Mouse (Mus musculus): ENCODE data around the gene Kdm5a. TPM values are rescaled to one million over a fixed set of nuclear protein-coding genes. Genes with fewer than 3 reads are reported as not detected.

Kdm5a gene
- polyA plus RNA-seq, 1 experiment from 2014 or later = 26.5 TPM

GRCm38 (mm10) chr6:120362124-120362523, 1.8 kb upstream of the Kdm5a start:
- Histone ChIP-seq H3K4me1 (peaks cover 17% of the 10 kb centered on the region), H3K9ac (replicated peaks) (no peak overlapping the region), H3K36me3 (peaks cover under 1% of the 10 kb centered on the region), H3K27ac (replicated peaks) (no peak overlapping the region), H3K9me3 (replicated peaks) (no peaks in the 10 kb centered on the region), H3K27me3 (replicated peaks) (no peaks in the 10 kb centered on the region), H3K4me2 (no peak overlapping the region), H3K4me3 (replicated peaks) (no peak overlapping the region)
- no peak for ATAC-seq (ENCODE audit: low FRiP score)
- 97% methylated on average over 2 of the region's 2 CpGs for WGBS

- Histone ChIP-seq H3K9me3 (replicated peaks) (no peaks in the 10 kb centered on the region), H3K4me3 (replicated peaks) (peak overlapping the region; percentile 100), H3K9ac (replicated peaks) (peak overlapping the region; percentile 92), H3K4me1 (peaks cover 17% of the 10 kb centered on the region), H3K27me3 (replicated peaks) (no peaks in the 10 kb centered on the region), H3K27ac (replicated peaks) (peak overlapping the region; percentile 98), H3K4me2 (peak overlapping the region; percentile 80), H3K36me3 (peaks cover 8% of the 10 kb centered on the region)
- WGBS = 27% methylated on average over 15 of the region's 15 CpGs
- no peak; the same call in 1 of the 2 replicates for ATAC-seq (ENCODE audit: low FRiP score)
Measured at GRCm38 (mm10) chr6:120362774-120363687, 893 bp upstream of the Kdm5a start.

- ATAC-seq (ENCODE audit: low FRiP score) = no peak
- Histone ChIP-seq H3K9ac (replicated peaks) (peak overlapping the region; percentile 92), H3K27ac (replicated peaks) (peak overlapping the region; percentile 98), H3K9me3 (replicated peaks) (no peaks in the 10 kb centered on the region), H3K27me3 (replicated peaks) (no peaks in the 10 kb centered on the region), H3K4me2 (peak overlapping the region; percentile 80), H3K4me3 (replicated peaks) (peak overlapping the region; percentile 100), H3K4me1 (peaks cover 17% of the 10 kb centered on the region), H3K36me3 (peaks cover 23% of the 10 kb centered on the region)
- under 1% methylated on average over 31 of the region's 31 CpGs for WGBS
Measured at GRCm38 (mm10) chr6:120364523-120364905, 590 bp downstream of the Kdm5a start.

GRCm38 (mm10) chr6:120365051-120365450, 1.1 kb downstream of the Kdm5a start:
- H3K9ac ChIP-seq (replicated peaks) = peak overlapping the region; percentile 92
- H3K4me3 ChIP-seq (replicated peaks) = peak overlapping the region; percentile 100
- no peaks in the 10 kb centered on the region for H3K9me3 ChIP-seq (replicated peaks)
- H3K4me1 ChIP-seq = peaks cover 17% of the 10 kb centered on the region
- 5% methylated on average over 15 of the region's 15 CpGs for WGBS
- ATAC-seq (ENCODE audit: low FRiP score) = no peak
- H3K4me2 ChIP-seq = peak overlapping the region; percentile 80
- no peaks in the 10 kb centered on the region for H3K27me3 ChIP-seq (replicated peaks)
- H3K27ac ChIP-seq (replicated peaks) = no peak overlapping the region
- H3K36me3 ChIP-seq = peaks cover 28% of the 10 kb centered on the region

- no peak overlapping the region for H3K9ac ChIP-seq (replicated peaks)
- 96% methylated on average over 2 of the region's 2 CpGs for WGBS
- ATAC-seq (ENCODE audit: low FRiP score) = no peak
- H3K4me1 ChIP-seq = no peaks in the 10 kb centered on the region
- no peaks in the 10 kb centered on the region for H3K9me3 ChIP-seq (replicated peaks)
- no peaks in the 10 kb centered on the region for H3K27me3 ChIP-seq (replicated peaks)
- H3K36me3 ChIP-seq = peaks cover 73% of the 10 kb centered on the region
- no peak overlapping the region for H3K4me3 ChIP-seq (replicated peaks)
- no peak overlapping the region for H3K4me2 ChIP-seq
- H3K27ac ChIP-seq (replicated peaks) = no peak overlapping the region
Measured at GRCm38 (mm10) chr6:120376736-120377135, 12.8 kb downstream of the Kdm5a start.

GRCm38 (mm10) chr6:120390054-120390453, 26.1 kb downstream of the Kdm5a start:
- ATAC-seq (ENCODE audit: low FRiP score) = no peak

GRCm38 (mm10) chr6:120392811-120393210, 28.9 kb downstream of the Kdm5a start:
- H3K36me3 ChIP-seq = peaks cover 64% of the 10 kb centered on the region
- no peak overlapping the region for H3K4me3 ChIP-seq (replicated peaks)
- H3K27ac ChIP-seq (replicated peaks) = no peak overlapping the region
- H3K4me2 ChIP-seq = no peak overlapping the region
- no peak overlapping the region for H3K9ac ChIP-seq (replicated peaks)
- no peaks in the 10 kb centered on the region for H3K27me3 ChIP-seq (replicated peaks)
- H3K4me1 ChIP-seq = no peaks in the 10 kb centered on the region
- H3K9me3 ChIP-seq (replicated peaks) = no peaks in the 10 kb centered on the region
- 90% methylated on average over 2 of the region's 2 CpGs for WGBS
- no peak for ATAC-seq (ENCODE audit: low FRiP score)

More at GRCm38 (mm10) chr6:120390054-120390453, 26.1 kb downstream of the Kdm5a start:
- H3K36me3 ChIP-seq = peaks cover 50% of the 10 kb centered on the region
- no peak overlapping the region for H3K4me2 ChIP-seq
- no peaks in the 10 kb centered on the region for H3K27me3 ChIP-seq (replicated peaks)
- H3K4me1 ChIP-seq = no peaks in the 10 kb centered on the region
- no peak overlapping the region for H3K4me3 ChIP-seq (replicated peaks)
- WGBS = 94% methylated on average over 3 of the region's 3 CpGs
- no peak overlapping the region for H3K9ac ChIP-seq (replicated peaks)
- H3K9me3 ChIP-seq (replicated peaks) = no peaks in the 10 kb centered on the region
- H3K27ac ChIP-seq (replicated peaks) = no peak overlapping the region

GRCm38 (mm10) chr6:120395622-120396345, 31.9 kb downstream of the Kdm5a start:
- ATAC-seq (ENCODE audit: low FRiP score) = no peak
- H3K36me3 ChIP-seq = peaks cover 64% of the 10 kb centered on the region

GRCm38 (mm10) chr6:120403936-120404335, 40.0 kb downstream of the Kdm5a start:
- Histone ChIP-seq H3K4me3 (replicated peaks) (no peak overlapping the region), H3K4me2 (no peak overlapping the region), H3K9ac (replicated peaks) (no peak overlapping the region), H3K36me3 (peaks cover 58% of the 10 kb centered on the region), H3K27ac (replicated peaks) (no peak overlapping the region), H3K27me3 (replicated peaks) (no peaks in the 10 kb centered on the region), H3K4me1 (no peaks in the 10 kb centered on the region), H3K9me3 (replicated peaks) (no peaks in the 10 kb centered on the region)
- 88% methylated on average over 1 of the region's 1 CpGs for WGBS
- ATAC-seq (ENCODE audit: low FRiP score) = no peak

More at GRCm38 (mm10) chr6:120395622-120396345, 31.9 kb downstream of the Kdm5a start:
- Histone ChIP-seq H3K4me2 (no peak overlapping the region), H3K9ac (replicated peaks) (no peak overlapping the region), H3K4me1 (no peaks in the 10 kb centered on the region), H3K4me3 (replicated peaks) (no peak overlapping the region), H3K27ac (replicated peaks) (no peak overlapping the region), H3K27me3 (replicated peaks) (no peaks in the 10 kb centered on the region), H3K9me3 (replicated peaks) (no peaks in the 10 kb centered on the region)
- 97% methylated on average over 5 of the region's 5 CpGs for WGBS

- Histone ChIP-seq H3K4me2 (no peak overlapping the region), H3K4me3 (replicated peaks) (no peak overlapping the region), H3K9me3 (replicated peaks) (no peaks in the 10 kb centered on the region), H3K27me3 (replicated peaks) (no peaks in the 10 kb centered on the region), H3K36me3 (peaks cover 38% of the 10 kb centered on the region), H3K9ac (replicated peaks) (no peak overlapping the region), H3K4me1 (no peaks in the 10 kb centered on the region), H3K27ac (replicated peaks) (no peak overlapping the region)
- WGBS = 91% methylated on average over 3 of the region's 3 CpGs
- ATAC-seq (ENCODE audit: low FRiP score) = no peak
Measured at GRCm38 (mm10) chr6:120438161-120438560, 74.2 kb downstream of the Kdm5a start.

- H3K9ac ChIP-seq (replicated peaks) = no peak overlapping the region
- WGBS = 80% methylated on average over 4 of the region's 4 CpGs
- peaks cover 31% of the 10 kb centered on the region for H3K36me3 ChIP-seq
- no peaks in the 10 kb centered on the region for H3K4me1 ChIP-seq
- no peaks in the 10 kb centered on the region for H3K9me3 ChIP-seq (replicated peaks)
- ATAC-seq (ENCODE audit: low FRiP score) = no peak
- H3K4me3 ChIP-seq (replicated peaks) = no peak overlapping the region
- H3K4me2 ChIP-seq = no peak overlapping the region
- no peak overlapping the region for H3K27ac ChIP-seq (replicated peaks)
- no peaks in the 10 kb centered on the region for H3K27me3 ChIP-seq (replicated peaks)
Measured at GRCm38 (mm10) chr6:120442171-120442749, 78.3 kb downstream of the Kdm5a start.
